Mouse (Mus musculus) liver, adult 2 months (tissue): ENCODE measurements around the gene Cldn20. TPM values are rescaled to one million over a fixed set of nuclear protein-coding genes. Genes with fewer than 3 reads are reported as not detected.

Experiments
- DNase-seq: peaks from one replicate; pipeline ENCODE4 v3.0.0-alpha.2; 2011; ENCODE audit warnings: low read depth, low spot score; ENCODE audit errors: extremely low read depth
- H3K27ac ChIP-seq: fragments of 200-500 bp; replicated peaks from 2 replicates; pipeline ENCODE4 v1.5.1; 2012; ENCODE audit warnings: low read depth, mild to moderate bottlenecking, control low read depth, inconsistent platforms, low read length; ENCODE audit not compliant: insufficient read depth
- H3K27me3 ChIP-seq: fragments of 200-500 bp; 2 replicates; pipeline ENCODE4 v1.6.1; 2012; ENCODE audit warnings: mild to moderate bottlenecking, moderate library complexity, low read length, inconsistent platforms; ENCODE audit not compliant: control insufficient read depth, insufficient read depth
- H3K36me3 ChIP-seq: fragments of 200-500 bp; 2 replicates; pipeline ENCODE4 v1.6.1; 2012; ENCODE audit warnings: low read length, inconsistent platforms; ENCODE audit not compliant: control insufficient read depth, insufficient read depth
- H3K4me1 ChIP-seq: fragments of 200-500 bp; 2 replicates; pipeline ENCODE4 v1.6.1; 2011; ENCODE audit warnings: low read length; ENCODE audit not compliant: control insufficient read depth, insufficient read depth
- H3K4me3 ChIP-seq: fragments of 200-500 bp; 2 replicates; pipeline ENCODE4 v1.5.1; 2011; ENCODE audit warnings: low read depth, mild to moderate bottlenecking, control low read depth, low read length, moderate library complexity; ENCODE audit not compliant: insufficient read depth
- H3K79me2 ChIP-seq: fragments of 200-500 bp; 2 replicates; pipeline ENCODE4 v1.6.1; 2012; ENCODE audit warnings: inconsistent platforms, mild to moderate bottlenecking, low read length, moderate library complexity; ENCODE audit not compliant: control insufficient read depth, insufficient read depth
- H3K9ac ChIP-seq: fragments of 200-500 bp; 2 replicates; pipeline ENCODE4 v1.6.1; 2012; ENCODE audit warnings: low read depth, mild to moderate bottlenecking, control low read depth, inconsistent platforms, low read length
- CTCF ChIP-seq: fragments of 200-500 bp; IDR thresholded peaks from 2 replicates; pipeline ENCODE4 v1.5.1; 2011; ENCODE audit warnings: low read depth, low read length, control low read depth
- POLR2A ChIP-seq: fragments of 200-500 bp; IDR thresholded peaks from 2 replicates; pipeline ENCODE4 v1.6.1; 2011; ENCODE audit warnings: low read length, control low read depth; ENCODE audit not compliant: insufficient read depth; ENCODE audit errors: extremely low read depth
- WGBS: fragments of 180-500 bp; shearing (Covaris S2); methylation state at CpG from one replicate; pipeline ENCODE4 v1.1.7; 2018; 5-methylcytosine and 5-hydroxymethylcytosine counted together
- polyA plus RNA-seq: library from polyadenylated mRNA; depleted of rRNA; stranded (reverse); fragments of >200 nt; gene quantifications from 2 replicates; pipeline ENCODE4 v1.2.3, GENCODE M21; 2012
- total RNA-seq: library from RNA; depleted of rRNA; stranded (reverse); fragments of >200 nt; gene quantifications from 2 replicates; pipeline ENCODE4 v1.2.3, GENCODE M21; 2014

Gene Cldn20
- total and polyA plus RNA-seq, 2 experiments, result 0.24 TPM; not detected in 1

DNA sequence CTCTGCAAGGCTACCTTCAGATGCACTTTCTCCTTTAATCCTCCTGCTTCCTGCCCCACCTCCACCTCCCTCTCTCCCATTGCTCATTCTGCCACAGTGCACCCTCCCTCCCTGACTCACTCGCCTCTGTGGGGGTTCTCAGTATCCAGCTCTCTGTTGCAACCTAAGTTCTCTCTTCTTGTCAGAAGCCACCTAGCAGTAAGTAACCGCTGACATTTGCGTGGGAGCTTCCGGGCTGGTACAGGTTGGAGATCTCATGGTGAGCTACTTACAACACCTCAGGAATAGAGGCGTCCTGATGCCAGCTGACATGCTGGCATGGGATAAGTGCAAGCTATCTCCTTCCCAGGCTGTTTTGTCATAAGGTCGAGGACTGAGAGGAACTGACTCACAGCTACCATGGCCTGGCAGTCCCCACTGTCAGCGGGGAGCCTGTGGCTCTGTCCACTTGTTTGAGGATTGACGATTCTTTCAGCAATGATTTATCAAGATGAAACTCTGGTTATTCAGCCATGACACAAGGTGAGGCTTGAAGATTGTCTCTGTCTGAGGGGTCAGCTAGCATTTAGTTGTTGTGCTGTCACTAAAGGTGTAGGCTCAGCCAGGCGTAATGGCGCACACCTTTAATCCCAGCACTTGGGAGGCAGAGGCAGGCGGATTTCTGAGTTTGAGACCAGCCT lies 42.0 kb upstream of the Cldn20 start:
- no peaks in the 10 kb centered on the region for H3K36me3 ChIP-seq
- no peaks in the 10 kb centered on the region for H3K27me3 ChIP-seq
- no peak for TF ChIP-seq CTCF
- TF ChIP-seq POLR2A, result no peak
- H3K27ac ChIP-seq, result peak overlapping the region; percentile 46; the same call in 1 of the 2 replicates
- H3K79me2 ChIP-seq, result no peaks in the 10 kb centered on the region
- H3K4me1 ChIP-seq, result peaks cover 18% of the 10 kb centered on the region
- no peak overlapping the region for H3K9ac ChIP-seq
- 79% methylated on average over 11 of the region's 11 CpGs for whole genome bisulfite sequencing
- DNase-seq, result peak; percentile 60
- H3K4me3 ChIP-seq, result no peak overlapping the region

GRCm38 (mm10) chr17:3491065-3491464 lies 41.3 kb upstream of the Cldn20 start:
- peak overlapping the region; percentile 0; the same call in 1 of the 2 replicates for H3K27ac ChIP-seq
- peak; percentile 66 for DNase-seq
- no peak for TF ChIP-seq POLR2A
- no peak for TF ChIP-seq CTCF

DNA sequence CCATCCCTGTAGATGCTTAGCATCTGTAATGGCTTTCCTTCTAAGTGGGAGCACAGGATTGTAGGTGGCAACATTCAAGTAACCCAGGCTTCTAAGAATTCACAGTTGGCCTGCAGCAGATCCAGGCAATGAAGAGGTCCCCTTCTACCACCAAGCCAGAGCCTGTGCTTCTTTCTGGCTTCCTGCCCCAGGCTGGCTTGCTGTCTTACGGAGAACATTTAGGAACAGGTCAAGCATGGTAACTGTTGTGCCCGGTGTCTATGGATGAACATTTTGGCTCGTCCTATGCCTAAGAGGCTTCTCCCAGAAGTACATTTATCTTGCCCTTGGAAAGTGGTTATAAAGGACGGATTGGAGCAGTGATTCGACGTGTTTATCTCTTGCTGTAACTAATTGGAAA lies 40.7 kb upstream of the Cldn20 start:
- TF ChIP-seq POLR2A (no peak), CTCF (no peak)
- H3K27ac ChIP-seq, result no peak overlapping the region
- H3K79me2 ChIP-seq, result no peaks in the 10 kb centered on the region
- 97% methylated on average over 6 of the region's 6 CpGs for WGBS
- H3K36me3 ChIP-seq, result no peaks in the 10 kb centered on the region
- no peak overlapping the region for H3K9ac ChIP-seq
- no peak overlapping the region for H3K4me3 ChIP-seq
- peaks cover 26% of the 10 kb centered on the region for H3K4me1 ChIP-seq
- H3K27me3 ChIP-seq, result no peaks in the 10 kb centered on the region
- peak; percentile 33 for DNase-seq

More at GRCm38 (mm10) chr17:3491065-3491464, 41.3 kb upstream of the Cldn20 start:
- 45% methylated on average over 5 of the region's 5 CpGs for WGBS
- no peak overlapping the region for H3K4me3 ChIP-seq
- H3K79me2 ChIP-seq, result no peaks in the 10 kb centered on the region
- peaks cover 23% of the 10 kb centered on the region for H3K4me1 ChIP-seq
- H3K27me3 ChIP-seq, result no peaks in the 10 kb centered on the region
- H3K9ac ChIP-seq, result no peak overlapping the region
- H3K36me3 ChIP-seq, result no peaks in the 10 kb centered on the region

DNA sequence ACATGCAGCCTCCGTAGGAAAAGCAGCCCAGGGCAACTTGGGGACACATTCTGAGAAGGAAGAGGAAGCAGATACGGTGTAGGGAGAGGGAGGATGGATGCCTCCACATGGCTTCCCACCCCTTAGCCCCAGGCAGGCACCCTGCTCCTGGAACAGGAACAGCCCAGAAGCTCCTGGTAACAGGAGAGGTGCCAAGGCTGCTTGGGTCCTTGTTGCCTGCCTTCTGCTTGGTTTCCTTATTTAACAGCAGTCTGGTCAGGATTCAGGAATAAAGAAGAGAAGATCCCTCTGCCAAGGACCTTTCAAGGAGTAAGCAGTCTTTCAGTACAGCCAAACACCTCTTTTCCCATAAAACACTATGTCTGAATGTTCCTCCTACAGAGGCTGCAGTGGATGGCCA lies 36.8 kb upstream of the Cldn20 start:
- Histone ChIP-seq H3K36me3 (no peaks in the 10 kb centered on the region), H3K4me3 (no peak overlapping the region), H3K9ac (no peak overlapping the region), H3K27ac (peak overlapping the region; percentile 85), H3K27me3 (no peaks in the 10 kb centered on the region), H3K79me2 (no peaks in the 10 kb centered on the region), H3K4me1 (peaks cover 23% of the 10 kb centered on the region)
- WGBS, result 4% methylated on average over 2 of the region's 2 CpGs
- no peak for TF ChIP-seq CTCF
- TF ChIP-seq POLR2A, result no peak
- no peak for DNase-seq

- peaks cover 23% of the 10 kb centered on the region for H3K4me1 ChIP-seq
- no peak for TF ChIP-seq POLR2A
- 0 out of 2 replicates have a peak, but pooled peaks have one; percentile 8 for TF ChIP-seq CTCF
- H3K27ac ChIP-seq, result peak overlapping the region; percentile 85
- peak; percentile 97 for DNase-seq
- no peak overlapping the region for H3K4me3 ChIP-seq
- no peaks in the 10 kb centered on the region for H3K36me3 ChIP-seq
- H3K9ac ChIP-seq, result no peak overlapping the region
- no peaks in the 10 kb centered on the region for H3K27me3 ChIP-seq
- no peaks in the 10 kb centered on the region for H3K79me2 ChIP-seq
- WGBS, result 37% methylated on average over 3 of the region's 3 CpGs
Observed at GRCm38 (mm10) chr17:3496080-3496479, 36.3 kb upstream of the Cldn20 start.

GRCm38 (mm10) chr17:3498086-3498485 lies 34.3 kb upstream of the Cldn20 start:
- Histone ChIP-seq H3K9ac (no peak overlapping the region), H3K27me3 (no peaks in the 10 kb centered on the region), H3K27ac (no peak overlapping the region), H3K4me3 (no peak overlapping the region), H3K4me1 (peaks cover 24% of the 10 kb centered on the region), H3K79me2 (no peaks in the 10 kb centered on the region), H3K36me3 (no peaks in the 10 kb centered on the region)
- 53% methylated on average over 3 of the region's 3 CpGs for WGBS
- no peak for DNase-seq
- no peak for TF ChIP-seq POLR2A
- peak; percentile 47; the same call in 1 of the 2 replicates for TF ChIP-seq CTCF
